Mouse (Mus musculus) liver, embryonic 16.5 days (tissue): ENCODE measurements around the gene Ccdc141. TPM values are rescaled to one million over a fixed set of nuclear protein-coding genes. Genes with fewer than 3 reads are reported as not detected.

Experiments used
- ATAC-seq: fragments of 200-750 bp; cut with Nextera tagmentation; 2 replicates; pipeline ENCODE4 v1.8.0; 2017; ENCODE audit warnings: low read depth, mild to moderate bottlenecking, moderate number of reproducible peaks, moderate library complexity
- H3K27ac ChIP-seq: fragments of 300-500 bp; sonication (generic); 2 replicates; pipeline ENCODE4 v1.5.1; 2014; ENCODE audit warnings: mild to moderate bottlenecking, low read length
- H3K27me3 ChIP-seq: fragments of 300-500 bp; sonication (generic); 2 replicates; pipeline ENCODE4 v1.6.1; 2014; ENCODE audit warnings: low read depth, low read length, mixed read lengths; ENCODE audit not compliant: control insufficient read depth, insufficient read depth
- H3K36me3 ChIP-seq: fragments of 300-500 bp; sonication (generic); 2 replicates; pipeline ENCODE4 v1.6.1; 2014; ENCODE audit warnings: mild to moderate bottlenecking; ENCODE audit not compliant: control insufficient read depth, insufficient read depth
- H3K4me1 ChIP-seq: fragments of 300-500 bp; sonication (generic); 2 replicates; pipeline ENCODE4 v1.6.1; 2014; ENCODE audit warnings: low read depth, low read length, mixed read lengths; ENCODE audit not compliant: control insufficient read depth
- H3K4me2 ChIP-seq: fragments of 300-500 bp; sonication (generic); 2 replicates; pipeline ENCODE4 v1.6.1; 2014; ENCODE audit warnings: low read depth, low read length, mixed read lengths
- H3K4me3 ChIP-seq: fragments of 300-500 bp; sonication (generic); 2 replicates; pipeline ENCODE4 v1.5.1; 2014; ENCODE audit warnings: low read depth, mild to moderate bottlenecking, low read length
- H3K9ac ChIP-seq: fragments of 300-500 bp; sonication (generic); 2 replicates; pipeline ENCODE4 v1.6.1; 2014; ENCODE audit warnings: low read depth, low read length
- H3K9me3 ChIP-seq: fragments of 300-500 bp; sonication (generic); replicated peaks from 2 replicates; pipeline ENCODE4 v1.6.1; 2016; ENCODE audit warnings: low read length; ENCODE audit not compliant: control insufficient read depth
- WGBS: fragments of 180-500 bp; shearing (Covaris S2); extraction: QIAGEN DNeasy Blood & Tissue Kit; methylation state at CpG from one replicate; pipeline ENCODE4 v1.1.7; 2014; ENCODE audit not compliant: insufficient replicate concordance; 5-methylcytosine and 5-hydroxymethylcytosine counted together
- polyA plus RNA-seq: library from polyadenylated mRNA; unstranded; fragments of >200 nt; fragmentation: Nextera tagmentation; extraction: Ambion mirVana; gene quantifications from 2 replicates; pipeline ENCODE4 v1.2.1, GENCODE M21; 2015

The Ccdc141 gene
- polyA plus RNA-seq, 1 experiment from 2014 or later = 1.9 TPM

DNA sequence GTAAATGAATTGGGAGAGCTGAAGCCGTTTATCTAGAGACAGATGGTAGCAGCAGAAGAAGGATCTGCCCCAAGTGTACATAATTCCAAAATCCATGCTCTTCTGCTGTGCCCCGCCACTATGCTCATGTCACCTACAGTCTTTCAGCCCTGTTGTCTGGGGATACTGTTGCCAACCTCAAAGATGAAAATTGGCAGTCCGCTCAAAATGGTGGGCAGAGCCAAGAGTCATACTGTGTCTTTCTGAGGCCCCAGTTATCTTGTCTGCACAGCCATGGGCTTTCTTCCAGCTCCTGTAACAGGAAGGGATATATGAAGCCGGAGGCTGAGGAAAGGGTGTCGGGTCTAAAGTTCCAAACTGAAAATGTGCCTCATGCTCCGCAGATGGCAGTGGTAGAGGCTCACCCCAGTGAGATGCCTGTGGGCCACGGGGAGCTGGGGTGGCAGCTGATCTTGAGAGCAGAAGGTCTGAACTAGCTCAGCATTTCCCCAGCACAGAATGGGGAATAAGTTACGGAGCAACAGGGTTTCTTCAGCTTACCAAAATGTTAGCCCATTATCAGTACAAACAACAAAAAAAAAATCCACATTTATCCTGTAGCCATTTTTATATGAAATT lies 60.8 kb downstream of the Ccdc141 start:
- Histone ChIP-seq H3K27me3 (no peaks in the 10 kb centered on the region), H3K4me3 (no peak overlapping the region), H3K9ac (no peak overlapping the region), H3K36me3 (no peaks in the 10 kb centered on the region), H3K27ac (no peak overlapping the region), H3K4me1 (no peaks in the 10 kb centered on the region), H3K9me3 (no peaks in the 10 kb centered on the region), H3K4me2 (no peak overlapping the region)
- 61% methylated on average over 8 of the region's 8 CpGs for WGBS
- no peak for ATAC-seq

- Histone ChIP-seq H3K36me3 (no peaks in the 10 kb centered on the region), H3K27ac (no peak overlapping the region), H3K4me3 (no peak overlapping the region), H3K4me2 (no peak overlapping the region), H3K4me1 (no peaks in the 10 kb centered on the region), H3K9me3 (no peaks in the 10 kb centered on the region), H3K9ac (no peak overlapping the region), H3K27me3 (no peaks in the 10 kb centered on the region)
- ATAC-seq = no peak
- WGBS = 46% methylated on average over 5 of the region's 5 CpGs
Measured at GRCm38 (mm10) chr2:77108562-77108961, 61.9 kb downstream of the Ccdc141 start.

- no peak overlapping the region for H3K9ac ChIP-seq
- no peaks in the 10 kb centered on the region for H3K27me3 ChIP-seq
- H3K4me2 ChIP-seq = no peak overlapping the region
- H3K27ac ChIP-seq = no peak overlapping the region
- H3K4me1 ChIP-seq = no peaks in the 10 kb centered on the region
- H3K4me3 ChIP-seq = no peak overlapping the region
- no peak for ATAC-seq
- no peaks in the 10 kb centered on the region for H3K9me3 ChIP-seq
- WGBS = 82% methylated on average over 3 of the region's 3 CpGs
- H3K36me3 ChIP-seq = no peaks in the 10 kb centered on the region
Measured at GRCm38 (mm10) chr2:77106150-77106549, 64.3 kb downstream of the Ccdc141 start.

DNA sequence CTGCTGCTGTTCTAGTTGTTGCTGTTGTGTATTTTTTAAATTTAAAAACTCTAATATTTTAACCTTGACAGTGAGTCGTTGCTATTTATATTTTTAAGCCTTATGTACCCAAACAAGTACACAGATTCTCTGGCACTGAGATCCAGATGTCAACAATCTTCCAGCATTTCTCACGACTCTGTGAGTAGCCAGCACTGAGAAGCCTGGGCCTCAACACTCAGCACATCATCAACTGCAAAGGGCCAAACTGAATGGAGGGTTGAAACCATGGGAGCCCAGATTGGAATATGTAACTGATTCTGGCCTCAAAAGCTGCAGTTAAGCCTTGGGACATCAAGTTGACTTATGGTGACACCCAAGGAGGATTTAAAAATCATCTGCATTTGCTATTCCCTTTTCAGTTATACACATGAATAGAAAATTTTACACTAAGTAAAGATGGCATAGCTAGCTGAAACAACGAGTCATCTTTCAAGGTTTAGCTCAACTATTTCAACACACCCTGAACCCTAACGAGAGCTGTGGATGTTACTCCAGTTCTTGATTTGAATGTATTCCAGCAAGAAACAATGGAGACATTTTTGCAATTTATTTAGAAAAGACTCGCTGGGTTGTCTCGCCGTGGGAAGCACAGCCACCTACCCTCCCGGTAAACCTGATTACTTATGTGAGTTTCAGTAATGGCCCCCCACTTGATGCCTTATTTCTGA lies 65.3 kb downstream of the Ccdc141 start:
- H3K4me1 ChIP-seq = no peaks in the 10 kb centered on the region
- H3K27ac ChIP-seq = no peak overlapping the region
- H3K36me3 ChIP-seq = no peaks in the 10 kb centered on the region
- 61% methylated on average over 8 of the region's 8 CpGs for WGBS
- no peak overlapping the region for H3K4me3 ChIP-seq
- no peak overlapping the region for H3K4me2 ChIP-seq
- ATAC-seq = no peak
- H3K9me3 ChIP-seq = no peaks in the 10 kb centered on the region
- no peaks in the 10 kb centered on the region for H3K27me3 ChIP-seq
- no peak overlapping the region for H3K9ac ChIP-seq

DNA sequence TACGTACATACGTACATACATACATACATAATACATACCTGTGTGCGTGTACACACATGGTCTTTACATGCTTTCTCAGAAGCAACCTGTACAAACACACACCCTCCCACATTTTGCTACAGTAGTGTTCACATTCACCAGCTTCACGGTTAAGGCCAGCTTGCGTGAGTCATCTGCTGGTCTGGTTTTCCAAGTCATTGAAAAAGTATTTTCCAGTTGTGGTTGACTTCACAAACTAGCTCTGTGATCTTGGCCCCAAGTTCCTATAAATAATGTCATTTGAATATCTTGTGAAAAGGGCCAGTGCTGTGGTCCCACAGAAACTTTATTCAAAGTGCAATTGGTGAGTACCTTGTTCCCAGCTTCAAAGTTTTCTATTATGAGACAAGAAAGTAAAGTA lies 67.9 kb downstream of the Ccdc141 start:
- H3K9me3 ChIP-seq = no peaks in the 10 kb centered on the region
- no peak overlapping the region for H3K4me2 ChIP-seq
- H3K9ac ChIP-seq = no peak overlapping the region
- H3K4me1 ChIP-seq = no peaks in the 10 kb centered on the region
- H3K36me3 ChIP-seq = no peaks in the 10 kb centered on the region
- no peak for ATAC-seq
- H3K4me3 ChIP-seq = no peak overlapping the region
- no peak overlapping the region for H3K27ac ChIP-seq
- no peaks in the 10 kb centered on the region for H3K27me3 ChIP-seq
- 70% methylated on average over 5 of the region's 5 CpGs for WGBS

- 68% methylated on average over 2 of the region's 2 CpGs for WGBS
- Histone ChIP-seq H3K27me3 (no peaks in the 10 kb centered on the region), H3K36me3 (no peaks in the 10 kb centered on the region), H3K27ac (no peak overlapping the region), H3K9me3 (no peaks in the 10 kb centered on the region), H3K9ac (no peak overlapping the region), H3K4me2 (no peak overlapping the region), H3K4me1 (no peaks in the 10 kb centered on the region), H3K4me3 (no peak overlapping the region)
- ATAC-seq = no peak
Measured at GRCm38 (mm10) chr2:77099814-77100213, 70.6 kb downstream of the Ccdc141 start.

GRCm38 (mm10) chr2:77098769-77099168 lies 71.7 kb downstream of the Ccdc141 start:
- Histone ChIP-seq H3K36me3 (no peaks in the 10 kb centered on the region), H3K27ac (no peak overlapping the region), H3K4me1 (no peaks in the 10 kb centered on the region), H3K4me3 (no peak overlapping the region), H3K9me3 (no peaks in the 10 kb centered on the region), H3K27me3 (no peaks in the 10 kb centered on the region), H3K4me2 (no peak overlapping the region), H3K9ac (no peak overlapping the region)
- WGBS = 70% methylated on average over 3 of the region's 3 CpGs
- ATAC-seq = no peak

DNA sequence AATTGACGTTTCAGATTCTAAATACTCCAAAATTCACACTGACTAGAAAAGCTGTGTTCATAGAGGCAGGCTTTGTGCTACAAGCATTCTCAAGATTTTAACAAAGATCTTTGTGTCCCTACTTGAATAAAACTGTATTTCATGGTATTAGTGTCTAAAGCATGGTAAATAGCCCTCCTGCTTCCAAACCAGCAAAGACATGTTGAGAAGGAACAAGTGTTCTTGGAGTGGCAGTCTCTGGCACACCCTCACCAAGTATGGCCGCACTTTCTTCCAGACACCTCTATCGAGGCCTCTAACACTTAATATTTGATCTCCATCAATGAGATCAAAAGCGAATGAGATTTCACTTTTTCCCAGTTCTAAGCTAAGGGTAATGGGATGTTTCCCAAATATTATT lies 78.7 kb downstream of the Ccdc141 start:
- Histone ChIP-seq H3K4me3 (no peak overlapping the region), H3K4me2 (no peak overlapping the region), H3K27ac (no peak overlapping the region), H3K9me3 (no peaks in the 10 kb centered on the region), H3K9ac (no peak overlapping the region), H3K36me3 (no peaks in the 10 kb centered on the region), H3K4me1 (no peaks in the 10 kb centered on the region), H3K27me3 (no peaks in the 10 kb centered on the region)
- WGBS = 63% methylated on average over 4 of the region's 4 CpGs
- ATAC-seq = no peak

DNA sequence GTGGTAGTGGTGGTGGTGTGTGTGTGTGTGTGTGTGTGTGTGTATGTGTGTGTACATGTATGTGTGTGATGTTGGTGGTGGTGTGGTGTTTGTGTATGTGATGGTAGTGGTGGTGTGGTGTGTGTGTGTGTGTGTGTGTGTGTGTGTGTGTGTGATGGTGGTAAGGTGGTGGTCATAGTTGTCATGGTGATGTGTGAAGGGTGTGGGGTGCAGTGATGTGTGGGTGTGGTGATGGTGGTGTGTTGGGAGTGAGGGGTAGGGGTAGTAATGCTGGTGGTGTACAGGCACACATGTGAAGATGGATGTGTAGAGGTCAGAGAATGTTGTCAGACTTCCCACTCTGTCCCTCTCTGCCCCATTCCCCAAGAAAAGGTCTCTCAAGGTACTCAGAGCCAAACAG lies 85.1 kb downstream of the Ccdc141 start:
- Histone ChIP-seq H3K27ac (no peak overlapping the region), H3K9me3 (no peaks in the 10 kb centered on the region), H3K4me2 (no peak overlapping the region), H3K4me3 (no peak overlapping the region), H3K4me1 (no peaks in the 10 kb centered on the region), H3K36me3 (no peaks in the 10 kb centered on the region), H3K27me3 (no peaks in the 10 kb centered on the region), H3K9ac (no peak overlapping the region)
- ATAC-seq = no peak
